Mouse (Mus musculus): ENCODE measurements around the gene Ryr2.

DNA sequence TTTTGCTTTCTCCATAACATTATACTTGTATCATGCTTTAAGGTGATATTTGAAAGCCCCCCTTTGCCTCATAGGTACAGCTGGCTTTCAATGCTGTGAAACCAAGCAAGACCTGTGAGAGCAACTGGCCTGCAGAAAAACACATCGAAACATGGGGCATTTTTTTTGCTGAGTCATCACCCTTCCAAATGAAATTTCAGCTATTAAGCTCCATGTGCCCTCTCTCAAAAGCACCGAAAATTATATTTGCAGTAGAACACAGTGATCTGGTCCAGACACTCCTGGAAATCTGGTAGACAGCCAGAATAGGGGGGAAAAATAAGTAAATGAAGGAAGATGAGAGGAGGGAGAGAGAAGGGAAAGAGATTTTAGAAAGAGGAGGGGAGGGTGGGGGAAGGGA is 180.5 kb downstream of the Ryr2 start:
- TF ChIP-seq CTCF (IDR thresholded peaks at IDR 0.05; ENCODE audit: control insufficient read depth, insufficient read depth, insufficient read length) = no peak
- TF ChIP-seq USF1 (IDR thresholded peaks at IDR 0.05; ENCODE audit: low read depth) = no peak
- no peak for TF ChIP-seq MYOD1 (IDR thresholded peaks at IDR 0.05; ENCODE audit: control insufficient read depth, insufficient read length, low read depth)
- no peak for TF ChIP-seq MAX (IDR thresholded peaks at IDR 0.05)
- no peak for TF ChIP-seq CEBPB (IDR thresholded peaks at IDR 0.05; ENCODE audit: low read depth)
- TF ChIP-seq MYOG (IDR thresholded peaks at IDR 0.05; ENCODE audit: control insufficient read depth, extremely low read depth, insufficient read length) = no peak
